Mouse (Mus musculus) cerebellum, postnatal 14 days (tissue): ENCODE measurements at regions not wholly inside any gene's neighbourhood (a gene's known extent, or its start where the extent isn't known, plus 50 kb on each side); places are given as distances from the start of the nearest gene placed in this dataset.
"Not testable (repeated sequence)": the region's sequence is repeated elsewhere in the genome, so short reads cannot be mapped to it uniquely, and the experiment has no call there.

Experiments
- DNase-seq, 2 experiments: peaks; one replicate each; pipeline ENCODE4 v3.0.0; 2021; ENCODE audit warnings: mixed read lengths in 2 of 2

DNA sequence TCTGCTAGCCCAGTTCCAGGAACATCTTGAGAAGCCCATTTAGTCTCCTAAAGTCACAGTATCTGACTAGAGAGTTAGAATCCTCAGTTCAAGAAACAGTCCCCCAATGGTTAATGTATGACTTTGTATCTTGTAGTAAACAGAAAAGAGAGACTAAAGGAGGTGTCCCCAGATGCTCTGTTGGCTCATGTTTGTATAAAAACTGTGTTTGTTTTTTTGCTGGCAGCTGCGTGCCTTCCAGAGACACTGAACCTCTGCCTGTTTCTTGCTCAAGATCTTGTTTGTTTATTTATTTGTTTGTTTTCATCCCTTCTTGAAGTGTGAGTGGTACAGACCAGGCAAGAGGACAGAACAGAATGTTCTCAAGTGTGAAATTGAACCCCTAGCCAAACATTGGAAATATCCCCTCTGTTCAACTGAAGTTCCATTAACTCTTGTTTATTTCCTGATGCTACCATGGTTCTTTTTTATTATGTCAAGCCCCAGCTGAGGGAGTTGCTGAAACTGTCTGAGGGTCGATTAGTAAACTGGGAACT lies 451.3 kb upstream of the Ube2e3 start:
- no peak for DNase-seq

DNA sequence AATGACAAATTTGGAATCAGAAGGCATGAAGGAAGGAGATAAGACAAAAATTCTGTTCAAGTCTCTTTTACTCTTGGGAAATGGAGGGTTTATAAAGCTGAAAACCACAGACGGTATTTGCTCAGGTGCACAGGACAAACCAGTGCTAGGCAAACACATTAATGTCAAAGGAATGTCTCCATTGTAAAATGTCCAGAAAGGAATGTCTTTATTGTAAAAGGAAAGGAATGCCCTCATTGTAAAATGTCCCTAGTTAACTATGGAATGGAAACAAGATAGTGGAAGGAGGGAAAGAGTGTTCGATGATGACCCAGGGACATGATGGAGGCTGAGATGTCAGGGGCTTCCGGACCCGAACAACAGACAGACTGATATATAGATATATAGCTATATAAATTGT lies 454.9 kb upstream of the Ube2e3 start:
- no peak for DNase-seq

DNA sequence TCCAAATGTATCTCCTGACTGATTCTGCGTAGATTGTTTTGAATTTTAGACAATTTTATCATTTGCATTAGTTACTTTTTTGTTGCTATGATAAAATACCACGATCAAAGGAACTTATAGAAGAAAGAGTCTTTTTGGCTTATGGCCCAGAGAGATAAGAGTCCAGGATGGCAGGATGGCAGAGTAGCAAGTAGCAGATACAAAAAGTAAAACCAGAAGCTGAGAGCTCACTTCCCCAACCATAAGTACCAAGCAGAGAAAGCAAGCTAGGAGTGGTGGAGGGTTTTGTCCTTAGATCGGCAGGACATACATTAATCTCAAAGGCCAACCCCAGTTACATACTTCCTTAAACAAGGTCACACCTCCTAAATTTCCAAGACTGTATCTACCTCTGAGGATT lies 457.7 kb upstream of the Cwc22 start:
- DNase-seq: no peak

DNA sequence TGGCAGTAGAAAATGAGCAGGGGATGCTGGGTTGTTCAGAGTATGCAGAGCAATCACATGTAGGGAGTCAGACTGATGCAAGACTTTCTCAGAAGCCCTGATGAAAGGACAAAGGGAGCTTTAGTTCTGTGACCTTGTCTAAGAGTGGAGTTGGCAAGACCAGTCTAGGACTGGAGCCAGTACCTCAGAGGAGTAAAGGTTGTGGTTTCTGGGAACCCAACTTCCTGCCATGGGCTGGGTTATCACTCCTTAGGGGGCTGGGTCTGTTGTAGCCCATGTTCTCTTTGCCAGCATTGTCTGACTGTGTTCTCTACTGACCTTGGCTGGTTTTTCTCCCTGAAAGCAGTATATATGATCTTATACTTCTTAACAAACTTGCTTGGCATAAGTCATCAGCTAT lies 453.1 kb upstream of the Cwc22 start:
- DNase-seq: no peak

DNA sequence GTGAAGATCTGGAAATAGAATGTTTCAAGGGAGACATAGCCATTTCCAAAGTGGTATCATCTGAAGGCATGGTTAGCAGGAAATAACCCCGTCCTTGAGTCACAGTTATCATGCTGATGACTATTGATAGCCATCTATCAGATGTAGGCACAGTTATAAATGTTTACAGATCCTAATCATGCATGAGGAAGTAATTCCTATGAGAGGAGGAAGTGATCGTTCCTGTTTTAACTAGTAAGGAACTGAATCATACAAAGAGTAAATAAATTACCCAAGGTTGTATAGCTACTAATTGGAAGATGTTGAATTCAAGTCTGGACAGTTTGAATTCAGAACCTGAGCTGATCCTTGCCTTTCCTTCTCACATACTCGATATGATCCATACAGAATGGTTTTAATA lies 450.7 kb upstream of the Cwc22 start:
- no peak for DNase-seq

DNA sequence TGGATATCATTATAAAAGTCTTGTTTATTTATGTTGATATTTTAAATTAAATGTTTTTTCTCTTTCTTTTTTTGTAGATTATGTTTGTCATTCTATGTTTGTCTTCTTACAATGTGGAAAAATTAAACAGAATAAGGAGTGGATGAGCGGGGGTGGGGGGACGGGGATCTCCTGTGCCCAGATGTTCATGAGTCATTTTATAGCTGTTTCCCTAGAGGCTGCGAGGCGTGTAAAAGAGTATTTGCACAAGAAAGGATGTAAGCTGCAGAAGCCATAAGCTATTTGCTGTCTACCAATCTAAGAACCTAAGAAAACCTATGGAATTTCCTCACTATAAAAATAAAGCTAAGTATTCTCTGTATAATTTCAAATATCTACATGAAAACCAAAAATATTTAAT lies 446.9 kb upstream of the Cwc22 start:
- no peak for DNase-seq

DNA sequence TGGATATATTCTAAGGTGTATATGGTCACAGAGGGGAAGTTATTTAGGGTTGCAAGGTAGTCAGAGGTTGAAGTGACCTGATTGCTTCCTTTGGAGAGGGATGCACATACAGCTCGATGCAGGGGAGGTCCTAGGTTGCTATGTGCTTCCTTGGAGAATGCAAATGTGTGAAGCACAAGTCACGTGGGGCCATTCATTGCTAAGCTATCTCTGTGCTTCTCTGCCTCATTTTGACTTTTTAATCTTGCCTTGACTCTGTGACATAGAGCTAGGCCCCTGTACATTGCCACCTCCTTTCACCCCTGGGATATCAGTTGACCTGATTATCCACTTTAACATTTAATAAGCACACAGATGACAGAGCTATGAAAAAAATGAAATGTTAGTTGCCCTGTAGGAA lies 446.2 kb upstream of the Cwc22 start:
- no peak for DNase-seq

DNA sequence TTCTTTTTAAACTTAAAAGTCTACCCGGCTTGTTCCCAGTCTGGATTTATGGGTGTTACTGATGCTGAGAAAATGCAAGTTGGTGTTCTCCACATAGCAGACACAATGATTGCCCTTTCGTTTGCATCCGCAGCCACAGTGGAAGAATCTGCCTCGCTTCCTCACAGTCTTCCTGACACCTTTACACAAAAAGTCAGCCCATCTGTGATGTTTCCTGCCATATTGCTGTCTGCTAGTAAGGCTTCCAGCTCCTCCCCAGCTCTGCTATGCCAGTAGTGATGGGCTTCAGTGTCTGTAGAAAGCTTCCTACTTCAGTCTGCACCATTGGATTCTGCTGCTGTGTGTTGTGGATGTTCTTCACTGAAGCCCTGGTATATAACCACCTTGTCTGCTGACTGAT lies 441.8 kb upstream of the Cwc22 start:
- peak in 1 of 2 experiments; percentile 6 for DNase-seq

DNA sequence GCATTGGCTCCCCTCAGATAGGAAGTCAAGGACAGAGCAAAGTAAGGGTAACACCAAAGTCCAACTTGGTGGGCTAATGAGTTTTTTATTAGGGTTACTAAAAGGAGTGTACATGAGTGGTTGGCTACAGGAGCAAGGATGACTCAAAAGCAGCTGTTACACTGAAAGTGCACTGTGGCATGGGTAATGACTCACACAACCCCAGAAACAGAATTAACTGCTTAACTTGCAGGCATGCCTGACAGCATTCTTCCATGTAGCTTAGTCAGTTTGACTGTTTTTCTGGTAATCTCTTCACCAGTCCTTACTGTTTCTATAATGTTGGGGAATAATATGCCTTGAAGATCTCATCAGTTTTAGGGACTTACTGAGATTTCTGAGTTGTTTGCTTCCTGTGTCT lies 435.1 kb upstream of the Cwc22 start:
- no peak for DNase-seq

DNA sequence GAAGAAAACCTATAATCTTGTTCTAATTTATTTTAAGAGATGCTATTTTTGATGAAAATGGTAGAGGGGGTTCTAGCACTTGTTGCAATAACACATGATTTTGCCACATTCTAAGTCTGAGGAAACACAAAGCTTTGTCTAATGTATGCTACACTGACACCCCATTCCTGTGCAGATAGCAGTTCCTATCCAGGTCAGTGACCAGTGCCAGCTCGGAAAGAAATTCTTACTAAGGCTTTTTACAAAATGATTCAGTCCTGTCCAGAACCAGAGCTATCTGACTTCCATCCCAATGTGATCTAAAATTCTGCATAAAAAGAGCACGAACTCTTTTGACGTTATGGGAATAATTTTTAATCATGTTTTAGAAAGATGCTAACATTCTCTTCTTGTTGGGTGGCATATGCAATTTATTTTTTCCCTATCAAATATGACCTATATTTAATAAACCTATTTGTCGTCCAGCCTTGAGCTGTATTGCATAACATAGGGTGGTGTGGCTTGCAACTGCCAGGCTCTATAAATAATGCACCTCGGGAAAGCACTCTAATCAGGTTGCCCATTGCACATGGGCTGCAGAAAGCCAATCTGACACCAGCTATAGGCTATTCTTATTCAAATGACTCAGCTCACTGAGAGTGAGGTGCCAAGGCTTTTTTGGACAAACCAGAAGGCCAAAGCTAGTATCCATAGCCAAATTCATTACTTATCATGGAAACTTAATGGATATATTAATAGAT lies 385.7 kb upstream of the Cwc22 start:
- peak; percentile 38 to 61 for DNase-seq

DNA sequence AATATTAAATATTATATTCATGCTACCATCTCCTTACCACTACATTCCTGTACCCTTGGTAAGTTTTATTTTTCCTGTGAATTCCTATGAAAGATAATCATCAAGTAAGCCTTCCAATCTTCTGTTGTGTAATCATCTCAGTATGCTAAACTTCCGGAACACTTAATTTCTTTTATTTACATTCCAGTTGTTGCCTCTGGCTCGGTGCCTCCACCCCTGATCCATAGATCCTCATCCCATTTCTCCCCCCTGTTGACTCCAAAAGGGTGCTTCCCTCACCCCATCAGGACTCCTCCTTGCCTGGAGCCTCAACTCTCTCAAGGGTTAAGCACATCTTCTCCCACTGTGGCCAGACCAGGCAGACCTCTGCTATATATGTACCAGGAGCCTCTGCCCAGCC lies 379.9 kb upstream of the Cwc22 start:
- DNase-seq: no peak

DNA sequence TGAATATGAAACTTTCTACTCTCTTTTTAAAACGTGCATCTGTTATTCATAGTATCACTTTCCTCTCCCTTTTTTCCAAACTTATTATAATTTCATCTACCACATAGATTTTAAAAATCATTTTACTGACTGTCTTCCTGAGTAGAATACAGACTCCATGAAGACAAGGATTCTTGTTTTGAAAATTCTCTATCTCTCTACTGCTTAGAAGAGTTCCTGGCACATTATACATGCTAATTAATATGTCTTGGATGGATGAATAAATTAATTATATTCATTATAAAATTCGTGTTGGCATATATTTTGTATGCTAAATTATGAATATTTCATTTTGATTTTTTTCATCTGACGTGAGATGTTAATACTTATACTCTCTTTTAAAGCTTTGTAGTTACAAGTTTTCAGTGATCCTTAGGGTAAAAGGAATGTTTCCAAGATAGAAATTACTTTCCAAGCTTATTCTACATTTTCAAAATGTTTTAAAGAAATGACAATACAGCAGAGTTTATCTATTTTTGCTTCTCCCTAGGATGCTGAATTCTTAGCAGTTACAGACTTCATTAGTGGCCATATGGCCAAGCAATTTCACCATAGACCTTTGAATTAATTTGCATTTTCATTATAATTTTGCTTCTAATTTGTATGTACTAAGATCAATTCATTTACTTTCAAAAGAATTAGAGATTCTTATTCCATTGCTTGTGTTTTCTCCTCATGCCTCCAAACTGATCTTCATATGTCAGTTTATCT lies 376.2 kb upstream of the Cwc22 start:
- DNase-seq: no peak

DNA sequence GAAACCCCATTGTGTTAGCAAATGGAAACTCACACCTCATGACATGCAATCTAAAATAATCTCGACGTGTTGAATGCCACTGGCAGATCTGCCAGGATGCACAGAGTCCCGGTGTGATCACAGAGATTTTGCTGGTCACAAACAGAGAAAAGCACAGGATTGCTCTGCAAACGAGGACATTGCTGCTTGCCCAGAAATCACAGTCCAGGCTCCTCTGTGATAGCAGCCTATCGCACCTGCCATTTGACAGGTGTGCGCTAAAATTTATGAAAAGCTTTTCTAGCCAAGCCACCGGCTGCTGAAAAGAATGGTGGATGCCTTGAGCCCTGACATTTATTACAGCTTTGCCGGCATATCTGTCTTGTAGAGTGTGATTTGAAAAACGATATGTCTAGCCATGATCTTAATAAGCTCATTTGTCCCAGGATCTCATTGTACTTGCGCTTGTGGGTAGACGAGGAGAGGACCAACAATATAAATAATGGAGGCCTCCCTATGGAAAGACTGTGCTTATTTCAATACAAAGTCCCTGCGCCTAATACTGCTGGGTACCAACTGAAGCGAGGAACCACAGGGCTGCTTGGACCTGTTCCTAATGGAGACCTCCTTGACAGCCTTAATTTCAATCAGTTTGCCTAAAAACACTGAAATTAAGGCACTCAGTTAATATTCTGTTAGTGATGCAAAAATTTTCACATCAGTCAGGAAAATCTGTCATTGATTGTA lies 365.8 kb upstream of the Cwc22 start:
- DNase-seq: peak; percentile 26 to 50

DNA sequence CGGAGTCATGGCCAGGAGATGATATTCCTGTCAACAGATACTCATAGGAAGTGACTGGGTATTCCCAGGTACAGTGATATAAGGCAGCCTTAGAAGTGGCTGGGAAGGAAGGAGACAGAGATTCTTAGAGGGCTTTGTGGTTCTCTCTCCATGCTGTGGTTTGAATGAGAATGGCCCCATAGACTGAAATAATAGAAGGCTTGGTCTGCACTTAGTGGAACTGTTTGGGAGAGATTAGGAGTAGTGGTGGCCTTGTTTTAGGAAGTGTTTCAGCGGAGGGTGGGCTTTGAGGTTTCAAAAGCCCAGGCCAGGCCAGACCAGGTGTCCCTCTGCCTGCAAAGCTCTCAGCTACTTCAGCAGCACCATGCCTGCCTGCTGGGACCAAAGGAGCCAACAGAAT lies 363.2 kb upstream of the Cwc22 start:
- DNase-seq: no peak

DNA sequence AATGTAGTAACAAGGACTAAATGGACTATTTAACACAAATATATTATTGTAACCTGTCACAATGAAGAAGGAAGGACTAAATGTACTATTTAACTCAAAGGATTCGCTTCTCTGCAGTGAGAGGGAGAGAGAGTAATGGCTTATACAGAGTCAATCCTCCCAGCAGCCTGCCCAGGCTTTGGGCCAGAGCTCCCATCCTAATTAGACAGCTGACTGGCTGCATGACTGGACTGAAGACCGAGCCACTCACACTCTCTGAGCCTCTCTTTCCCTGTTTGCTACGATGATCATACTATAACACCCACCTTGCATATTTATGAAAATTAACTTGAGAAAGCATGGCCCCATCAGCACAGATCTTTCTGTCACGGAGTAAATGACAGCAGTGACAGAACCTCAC lies 360.7 kb upstream of the Cwc22 start:
- peak; percentile 69 to 72 for DNase-seq

DNA sequence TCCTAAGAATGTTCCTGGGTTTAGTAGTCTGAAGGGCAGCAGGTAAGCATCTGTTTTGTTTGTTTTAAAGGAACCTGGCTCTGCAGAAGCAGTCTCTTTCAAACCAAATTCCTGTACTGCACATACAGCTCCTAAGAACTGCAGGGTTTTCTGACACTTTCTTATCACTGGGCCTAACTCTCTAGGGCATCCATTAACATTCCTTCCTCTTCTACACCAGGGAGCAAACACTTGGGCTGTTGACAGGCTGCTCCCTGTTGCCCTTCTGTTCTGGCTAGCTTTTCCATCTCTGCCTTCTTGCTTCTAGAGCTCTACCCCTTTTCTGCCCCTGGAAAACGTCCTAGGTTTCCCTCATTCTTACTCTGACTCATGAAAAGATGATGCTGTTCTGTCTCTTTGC lies 345.5 kb upstream of the Cwc22 start:
- no peak for DNase-seq

DNA sequence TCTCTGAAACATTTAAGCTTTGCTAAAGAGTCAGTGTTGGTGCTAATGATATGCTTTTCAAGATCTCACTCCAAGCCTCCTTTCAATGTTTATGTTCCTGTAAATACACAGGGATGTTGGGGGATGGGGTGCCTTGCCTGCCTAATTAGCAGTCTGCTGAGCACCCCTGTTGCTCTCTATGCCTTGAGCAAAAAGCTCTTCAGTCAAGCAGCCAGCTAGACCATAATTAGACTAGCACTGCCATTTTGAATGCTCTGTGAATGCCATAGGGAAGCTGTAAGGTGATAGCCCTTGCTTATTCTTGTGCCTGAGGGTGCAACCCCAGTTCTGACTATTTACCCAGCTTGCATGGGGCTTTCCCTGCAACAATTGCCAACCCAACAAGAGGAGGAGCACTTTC lies 338.6 kb upstream of the Cwc22 start:
- no peak for DNase-seq

DNA sequence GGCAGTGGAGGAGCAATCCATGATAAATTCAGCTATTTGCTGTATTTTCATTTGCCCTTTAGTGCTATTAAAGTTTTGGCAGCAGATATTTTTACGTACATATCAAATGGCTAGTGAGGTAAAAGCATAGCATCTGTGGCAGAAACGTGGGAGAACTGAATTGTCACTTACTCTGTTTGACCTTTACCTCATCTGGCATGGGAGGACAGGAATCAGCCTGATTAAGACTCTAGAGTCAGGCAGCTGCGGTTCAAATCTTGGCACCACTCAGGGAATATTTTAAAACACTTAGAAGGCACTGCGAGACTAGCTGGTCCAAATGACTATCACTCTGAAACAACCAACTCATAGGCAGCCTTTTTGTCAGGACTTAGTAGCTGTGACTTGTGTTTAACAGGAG lies 337.4 kb upstream of the Cwc22 start:
- DNase-seq: no peak

DNA sequence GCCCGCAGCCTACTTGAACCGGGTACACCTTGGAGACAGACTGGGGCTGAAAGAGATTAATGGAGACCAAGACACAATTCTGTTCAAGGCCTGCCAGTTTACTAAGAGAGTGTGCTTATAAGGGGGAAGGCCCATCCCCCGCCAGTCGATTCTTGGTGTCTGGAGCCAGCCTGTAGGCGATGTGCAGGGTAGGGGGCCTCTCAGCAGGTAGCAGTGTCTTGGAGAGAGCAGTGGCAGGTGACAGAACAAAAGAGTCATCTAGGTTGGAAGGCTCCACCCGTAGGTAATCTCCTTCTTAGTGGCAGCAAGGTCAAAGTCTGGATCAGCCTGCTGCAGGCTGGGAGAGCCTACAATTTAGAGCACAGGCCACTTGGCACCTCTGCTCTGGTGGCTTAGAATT lies 335.7 kb upstream of the Cwc22 start:
- DNase-seq: not testable (repeated sequence)

DNA sequence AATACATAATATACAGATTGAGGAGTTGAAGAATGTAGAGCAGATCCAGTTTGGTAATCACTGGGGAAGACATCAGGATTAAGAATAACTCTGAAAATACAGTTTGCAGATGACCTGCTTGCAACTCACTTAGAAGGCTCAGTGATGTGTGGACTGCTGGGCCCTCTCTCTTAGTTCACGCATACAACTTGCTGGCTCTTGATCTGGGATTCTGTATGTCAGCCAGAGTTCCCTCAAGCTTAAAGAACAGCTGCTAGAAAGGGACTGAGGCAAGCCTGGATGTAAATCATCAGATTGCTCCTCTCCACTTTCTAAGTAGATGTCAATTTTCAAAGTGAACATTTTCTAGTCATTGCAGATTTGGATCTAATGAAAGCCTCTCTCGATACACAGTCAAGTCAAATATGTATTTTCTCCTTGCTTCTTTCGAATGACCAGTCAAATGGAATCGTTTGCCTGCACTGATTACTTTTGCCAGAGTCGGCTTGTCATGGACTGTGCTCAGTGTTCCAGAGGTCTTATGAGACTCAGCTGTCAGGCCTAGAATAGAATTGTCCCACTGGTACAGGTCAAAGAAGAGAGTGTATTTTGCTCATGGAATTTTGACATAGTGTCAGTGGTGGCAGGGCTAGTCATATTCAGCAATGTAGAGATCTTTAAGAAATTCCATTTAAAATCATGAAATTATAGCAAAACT lies 334.2 kb upstream of the Cwc22 start:
- DNase-seq: no peak

DNA sequence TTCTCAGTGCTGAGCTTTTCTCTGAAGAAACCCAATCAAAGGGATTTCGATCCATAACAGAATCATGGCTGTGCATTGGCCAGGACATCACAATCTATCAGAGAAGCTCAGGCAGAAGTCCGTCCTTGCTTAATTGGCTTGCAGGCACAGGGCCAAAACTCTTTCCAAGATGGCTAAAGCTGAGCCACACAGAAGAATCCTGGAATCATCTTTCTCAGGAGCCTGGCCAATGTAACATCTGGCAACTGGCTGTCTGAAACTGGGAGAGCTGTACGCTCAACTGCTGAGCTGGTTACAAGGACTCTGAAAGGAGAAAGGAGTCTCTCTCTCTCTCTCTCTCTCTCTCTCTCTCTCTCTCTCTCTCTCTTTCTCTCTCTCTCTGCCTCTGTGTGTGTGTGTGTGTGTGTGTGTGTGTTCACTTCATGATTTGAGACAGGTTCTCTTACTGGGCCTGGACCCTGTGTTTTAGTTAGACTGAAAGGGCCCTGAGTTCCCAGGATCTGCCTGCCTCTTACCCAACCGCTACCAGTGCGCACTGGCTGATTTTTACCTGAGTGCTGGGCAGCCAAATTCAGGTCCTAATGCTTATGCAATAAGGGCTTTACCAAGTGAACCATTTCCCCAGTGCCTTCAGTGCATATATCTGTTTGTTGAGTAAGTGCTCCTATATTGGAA lies 333.3 kb upstream of the Cwc22 start:
- DNase-seq: peak; percentile 78 to 83

DNA sequence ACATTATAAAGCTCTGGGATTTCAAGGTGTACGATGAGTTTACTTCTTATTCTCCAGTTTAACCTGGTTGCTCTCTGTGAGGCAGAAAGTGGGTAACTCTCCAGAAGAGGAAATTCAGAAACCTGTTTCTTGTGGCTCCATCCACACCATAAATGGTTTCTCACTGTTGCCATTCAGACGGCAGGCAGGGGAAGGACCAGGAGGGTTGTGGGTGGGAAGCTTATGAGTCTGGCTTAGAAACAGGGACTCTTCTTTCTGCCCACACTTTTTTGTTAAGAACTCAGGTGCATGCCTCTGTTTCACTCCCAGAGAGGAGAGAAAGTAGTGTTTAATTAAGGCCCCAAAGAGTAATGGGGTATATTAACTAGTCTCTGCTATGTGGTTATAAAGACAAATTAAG lies 332.5 kb upstream of the Cwc22 start:
- DNase-seq: no peak
